24 mouse cellular contexts compared by ENCODE assay signal in genomic region chr6:94604546-94604945, GRCm38 (mm10).
DNase-seq lines count a peak whose midpoint lies in the region; ATAC-seq and TF ChIP-seq lines count a peak whose summit lies in the region.
"Had no signal": no experiment of that assay in that cellular context is flagged by ENCODE, and none has a peak within 500 bp of the region (broad histone marks: within the 10 kb centered on the region; RNA-seq: fewer than 3 reads in every experiment).

No protein-coding gene starts in this region.

- H3K36me3 ChIP-seq in spleen, adult 2 months (ENCODE audit: control insufficient read depth, insufficient read depth, low read length), result no peaks in the 10 kb centered on the region
- H3K36me3 ChIP-seq in embryonic facial prominence, embryonic 13.5 days, result peaks cover 72% of the 10 kb centered on the region
- H3K36me3 ChIP-seq in limb, embryonic 15.5 days, result peaks cover 75% of the 10 kb centered on the region

- WGBS in spleen, adult 2 months, result 22% methylated on average over 2 of the region's 2 CpGs
- 86% methylated on average over 2 of the region's 2 CpGs for WGBS in embryonic facial prominence, embryonic 13.5 days
- WGBS in limb, embryonic 15.5 days, result 79% methylated on average over 2 of the region's 2 CpGs

- no peak for TF ChIP-seq CTCF in spleen, adult 2 months (IDR thresholded peaks at IDR 0.05; ENCODE audit: extremely low read depth, insufficient read depth, insufficient read length, insufficient replicate concordance)

- H3K27ac ChIP-seq in spleen, adult 2 months (ENCODE audit: insufficient read depth, low read length), result peak overlapping the region; percentile 9
- 0 out of 2 replicates have a peak overlapping the region, but pooled peaks have one; percentile 36 for H3K27ac ChIP-seq in embryonic facial prominence, embryonic 13.5 days
- 0 out of 2 replicates have a peak overlapping the region, but pooled peaks have one; percentile 38 for H3K27ac ChIP-seq in limb, embryonic 15.5 days
- H3K27ac ChIP-seq: heart, embryonic 15.5 days; liver, embryonic 13.5 days had no signal

- DNase-seq in spleen, adult 2 months (ENCODE audit: low read depth in 1 of 2, low spot score in 2 of 2), result no peak
- DNase-seq in spleen, adult 18-20 months, result no peak
- no peak for DNase-seq in right cerebral cortex, postnatal 36 days (ENCODE audit: low spot score in 2 of 2)
- DNase-seq in layer of hippocampus, adult 9-10 months (ENCODE audit: low spot score), result no peak
- no peak for DNase-seq in thymus, postnatal 36 days
- DNase-seq: adrenal gland, postnatal 36 days; cerebellum, adult 11 months; cerebellum, adult 9-11 months; gastrocnemius, postnatal 25 days; kidney, adult 9 months; kidney, postnatal 36 days; layer of hippocampus, adult 9-11 months; left cerebral cortex, postnatal 4 days; liver, embryonic 13.5 days; lung, adult 2 months; lung, postnatal 14 days; right cerebral cortex, adult 18-20 months had no signal

- ATAC-seq in embryonic facial prominence, embryonic 13.5 days (ENCODE audit: insufficient number of reproducible peaks, insufficient read depth, low FRiP score, low TSS enrichment, low read depth), result no peak
- ATAC-seq in limb, embryonic 15.5 days (ENCODE audit: insufficient number of reproducible peaks, low FRiP score, low TSS enrichment, low read depth), result no peak
- ATAC-seq: forebrain, embryonic 16.5 days; hindbrain, embryonic 16.5 days; intestine, embryonic 16.5 days; midbrain, embryonic 16.5 days had no signal

- no peaks in the 10 kb centered on the region for H3K9me3 ChIP-seq in embryonic facial prominence, embryonic 13.5 days
- no peaks in the 10 kb centered on the region for H3K9me3 ChIP-seq in limb, embryonic 15.5 days
- H3K9me3 ChIP-seq: heart, embryonic 15.5 days; liver, embryonic 13.5 days had no signal

- peaks cover 27% of the 10 kb centered on the region; the same call in 1 of the 2 replicates for H3K4me1 ChIP-seq in spleen, adult 2 months (ENCODE audit: control insufficient read depth, insufficient read depth, insufficient read length)
- peaks cover 19% of the 10 kb centered on the region for H3K4me1 ChIP-seq in embryonic facial prominence, embryonic 13.5 days
- peaks cover 7% of the 10 kb centered on the region; the same call in 1 of the 2 replicates for H3K4me1 ChIP-seq in limb, embryonic 15.5 days
- H3K4me1 ChIP-seq: liver, embryonic 13.5 days had no signal

- no peak overlapping the region for H3K4me3 ChIP-seq in spleen, adult 2 months (ENCODE audit: extremely low read depth, insufficient read depth, insufficient read length)
- H3K4me3 ChIP-seq in embryonic facial prominence, embryonic 13.5 days, result no peak overlapping the region
- H3K4me3 ChIP-seq in limb, embryonic 15.5 days, result no peak overlapping the region
- H3K4me3 ChIP-seq: heart, embryonic 15.5 days; liver, embryonic 13.5 days had no signal

- no peaks in the 10 kb centered on the region for H3K27me3 ChIP-seq in spleen, adult 2 months (ENCODE audit: control insufficient read depth, insufficient read depth, low read length)
- H3K27me3 ChIP-seq in embryonic facial prominence, embryonic 13.5 days, result peaks cover 5% of the 10 kb centered on the region; the same call in 1 of the 2 replicates
- H3K27me3 ChIP-seq in limb, embryonic 15.5 days, result no peaks in the 10 kb centered on the region
- H3K27me3 ChIP-seq: heart, embryonic 15.5 days; liver, embryonic 13.5 days had no signal

- no peak overlapping the region for H3K9ac ChIP-seq in embryonic facial prominence, embryonic 13.5 days
- H3K9ac ChIP-seq in limb, embryonic 15.5 days, result no peak overlapping the region
- H3K9ac ChIP-seq: heart, embryonic 15.5 days; liver, embryonic 13.5 days had no signal

- TF ChIP-seq POLR2A in spleen, adult 2 months (IDR thresholded peaks at IDR 0.05; ENCODE audit: low read depth, low read length), result no peak

- no peak overlapping the region for H3K4me2 ChIP-seq in embryonic facial prominence, embryonic 13.5 days
- H3K4me2 ChIP-seq in limb, embryonic 15.5 days, result no peak overlapping the region
- H3K4me2 ChIP-seq: heart, embryonic 15.5 days; liver, embryonic 13.5 days had no signal
